Mouse (Mus musculus): Measurements from ENCODE around the gene Ptprn2. TPM values are rescaled to one million over a fixed set of nuclear protein-coding genes. Genes with fewer than 3 reads are reported as not detected.

The Ptprn2 gene
- total RNA-seq, 2 experiments from 2014 or later, result not detected

DNA sequence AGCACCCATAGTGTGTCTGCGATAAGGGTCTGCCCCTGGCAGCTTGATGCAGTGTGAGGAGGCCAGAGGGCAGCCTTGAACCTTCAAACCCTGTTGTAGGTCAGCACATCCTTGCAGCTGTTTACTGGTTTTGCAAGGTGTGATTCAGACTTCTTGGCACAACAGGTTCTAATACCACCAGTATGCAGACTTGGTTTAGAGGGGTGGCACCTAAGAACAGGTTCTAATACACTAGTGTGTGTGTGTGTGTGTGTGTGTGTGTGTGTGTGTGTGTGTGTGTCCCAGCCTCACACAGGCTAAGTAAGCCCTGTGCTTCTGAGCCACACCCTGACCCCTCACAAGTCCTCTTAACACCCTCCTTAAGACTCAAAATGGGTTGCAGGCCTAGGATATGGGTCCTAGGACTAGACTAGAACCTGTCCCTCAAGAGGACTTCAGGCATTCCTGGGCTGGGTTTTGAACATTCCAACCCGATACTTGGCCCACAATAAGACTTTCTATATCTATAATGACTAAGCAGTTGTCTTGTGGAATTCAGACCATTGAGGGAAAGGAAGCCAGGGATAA lies 770.3 kb downstream of the Ptprn2 start:
- no peak for DNase-seq (ENCODE audit: low spot score)

DNA sequence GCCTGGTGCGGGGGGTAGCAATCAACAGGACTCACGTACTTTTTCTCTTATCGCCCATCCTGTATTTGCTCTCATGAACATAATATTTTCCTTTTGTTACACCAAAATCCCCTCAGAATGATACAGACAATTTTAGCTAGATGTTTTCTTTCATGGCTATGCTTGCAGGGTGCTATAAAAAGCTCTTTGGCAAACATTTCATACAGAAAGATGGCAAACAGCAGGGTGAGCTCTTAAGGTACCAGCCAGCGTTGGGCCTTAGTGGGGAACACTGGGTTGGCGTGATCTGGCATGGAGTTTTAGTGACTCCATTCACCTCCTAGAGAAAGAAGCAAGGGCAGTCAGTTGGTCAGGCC lies 771.3 kb downstream of the Ptprn2 start:
- no peak for DNase-seq (ENCODE audit: low spot score)

DNA sequence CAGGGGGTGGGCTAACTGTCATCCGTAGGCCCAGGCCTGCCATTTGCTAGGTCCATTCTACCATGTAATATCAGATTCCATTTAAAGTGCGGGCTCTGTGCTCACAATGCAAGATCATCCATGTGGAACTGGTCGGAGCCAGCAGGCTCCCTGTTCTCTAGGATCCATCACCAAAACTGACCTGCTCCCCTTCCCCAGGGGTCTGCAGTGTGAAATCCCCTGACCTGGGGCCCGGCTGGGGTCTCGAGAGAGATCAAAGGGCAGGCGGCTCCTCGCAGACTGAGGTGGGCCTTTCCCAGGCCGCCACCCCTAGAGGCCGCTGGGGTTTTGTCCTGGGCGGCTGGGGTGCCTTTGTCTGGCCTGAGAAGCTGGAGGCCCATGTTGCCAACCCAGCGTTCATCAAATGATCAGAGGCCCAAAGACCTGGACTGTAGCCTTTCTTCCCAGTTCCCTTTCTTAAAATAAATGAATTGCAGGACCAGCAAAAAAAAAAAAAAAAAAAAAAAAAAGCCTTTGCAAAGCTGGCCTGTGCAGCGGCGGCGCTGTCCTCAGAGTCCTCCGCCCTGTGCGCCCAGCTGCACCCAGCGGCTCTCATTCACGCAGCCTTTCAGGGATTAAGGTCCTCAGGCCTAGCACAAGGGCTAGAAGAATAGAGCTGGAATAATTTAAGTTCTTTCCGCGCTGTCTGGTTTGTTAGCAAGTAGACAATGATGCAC lies 771.8 kb downstream of the Ptprn2 start:
- DNase-seq (ENCODE audit: low spot score), result no peak

DNA sequence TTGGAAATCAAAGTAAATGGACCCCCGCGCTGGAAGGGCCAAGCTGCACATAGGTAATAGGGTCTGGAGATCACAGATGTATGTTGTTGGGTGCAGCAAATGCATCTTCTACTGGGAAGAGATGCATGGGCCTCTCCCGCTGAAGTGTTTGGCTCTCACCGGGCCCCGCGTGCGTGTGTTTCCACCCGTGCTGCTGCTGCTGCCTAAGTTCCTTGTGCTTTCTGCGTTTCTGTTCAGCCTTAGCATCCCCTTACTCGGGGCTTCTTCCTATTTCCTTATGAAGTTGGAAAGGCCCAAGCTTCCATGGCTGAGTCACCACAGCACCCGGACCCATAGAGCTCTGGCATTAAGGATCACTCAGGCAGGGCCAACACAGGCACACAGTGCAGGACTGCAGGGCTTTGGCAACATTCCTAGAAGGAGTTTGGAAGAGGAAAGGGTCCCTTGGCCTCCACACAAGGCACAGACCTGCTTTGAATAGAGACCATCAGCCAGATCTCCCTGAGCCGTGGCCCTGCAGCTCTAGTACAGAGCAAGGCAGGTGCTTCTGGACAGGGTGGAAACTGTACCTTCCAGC lies 772.5 kb downstream of the Ptprn2 start:
- no peak for DNase-seq (ENCODE audit: low spot score)

DNA sequence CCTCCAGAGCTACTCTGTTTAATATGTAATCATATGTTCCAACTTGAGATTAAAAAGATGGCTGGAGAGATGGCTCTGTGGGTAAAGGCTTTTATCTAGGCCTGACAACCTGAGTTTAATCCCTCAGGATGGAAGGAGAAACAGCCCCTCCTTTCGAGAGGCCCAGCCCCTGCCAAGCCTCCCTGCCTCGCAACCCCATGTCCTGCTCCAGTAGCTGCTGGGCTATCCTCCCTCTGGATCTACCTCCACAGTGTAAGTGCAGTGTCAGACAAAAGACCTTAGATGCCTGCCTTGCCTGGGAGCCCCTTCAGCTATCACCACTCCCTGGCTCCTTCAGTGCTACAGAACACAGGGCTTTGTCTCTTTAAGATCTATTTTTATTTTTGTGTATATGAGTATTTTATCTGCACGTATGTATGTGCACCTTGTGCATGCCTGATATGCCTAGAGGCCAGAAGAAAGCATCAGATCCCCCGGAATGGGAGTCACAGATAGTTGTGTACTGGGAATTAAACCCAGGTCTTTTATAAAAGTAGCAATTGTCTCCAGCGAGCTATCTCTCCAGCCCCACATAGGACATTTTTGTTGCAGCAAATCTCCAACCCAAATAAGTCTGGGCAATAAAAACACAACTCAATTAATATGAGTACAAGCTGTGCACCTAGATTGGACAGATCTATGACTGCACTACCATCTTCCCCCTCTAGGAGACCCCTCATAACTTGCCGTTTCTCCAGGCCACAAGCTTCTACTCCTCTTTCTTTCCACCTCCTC lies 775.1 kb downstream of the Ptprn2 start:
- DNase-seq (ENCODE audit: low spot score), result no peak

DNA sequence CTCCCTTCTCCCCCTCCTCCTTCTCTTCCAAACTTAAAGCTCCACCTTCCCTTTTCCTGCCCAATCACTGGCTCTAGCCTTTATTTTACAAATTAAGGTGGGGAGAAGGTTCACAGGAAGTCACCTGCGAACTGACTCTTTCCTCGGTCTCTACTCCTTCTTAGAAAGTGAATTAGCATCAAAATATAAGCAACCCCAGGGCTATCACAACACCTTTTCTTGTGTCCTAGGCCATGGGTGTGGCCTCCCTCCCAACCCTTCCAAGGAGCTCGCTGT lies 775.6 kb downstream of the Ptprn2 start:
- no peak for DNase-seq (ENCODE audit: low spot score)

DNA sequence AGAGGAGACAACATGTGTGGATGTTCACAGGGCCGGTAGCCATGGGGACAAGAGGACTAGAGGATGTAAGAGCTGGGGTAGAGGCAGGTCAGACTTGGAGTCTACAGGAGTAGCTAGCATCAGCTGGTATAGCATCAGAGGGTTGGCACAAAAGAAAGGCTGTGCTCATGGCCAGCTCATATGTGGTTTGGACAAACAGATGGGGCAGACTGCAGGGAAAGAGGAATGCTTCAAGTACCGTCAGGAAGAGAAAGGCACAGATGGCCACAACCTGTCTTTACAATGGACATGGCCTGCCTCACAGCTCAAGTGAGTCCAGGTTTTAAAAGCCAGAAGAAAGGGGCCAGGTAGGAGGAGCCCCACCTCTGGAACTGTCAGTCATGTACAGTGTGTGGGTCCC lies 776.5 kb downstream of the Ptprn2 start:
- DNase-seq (ENCODE audit: low spot score), result no peak

DNA sequence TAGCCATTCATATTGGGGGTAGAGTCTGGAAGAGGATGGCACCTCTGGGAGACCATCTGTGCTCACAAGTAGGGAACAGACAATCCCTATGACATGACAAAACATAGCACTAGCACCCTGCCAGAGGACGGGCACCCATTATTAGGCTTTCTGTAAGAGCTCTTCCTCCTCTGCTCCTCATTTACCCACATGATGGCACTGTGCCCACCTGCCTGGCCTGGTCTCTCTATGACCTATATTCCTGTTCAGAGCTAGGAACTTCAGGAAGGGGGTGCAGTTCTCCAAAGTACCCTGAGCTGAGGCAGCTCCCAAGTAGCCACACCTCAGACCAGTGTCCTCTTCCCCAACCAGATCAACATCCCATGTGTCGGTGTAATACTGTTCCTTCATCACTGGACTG lies 777.6 kb downstream of the Ptprn2 start:
- DNase-seq (ENCODE audit: low spot score), result no peak

DNA sequence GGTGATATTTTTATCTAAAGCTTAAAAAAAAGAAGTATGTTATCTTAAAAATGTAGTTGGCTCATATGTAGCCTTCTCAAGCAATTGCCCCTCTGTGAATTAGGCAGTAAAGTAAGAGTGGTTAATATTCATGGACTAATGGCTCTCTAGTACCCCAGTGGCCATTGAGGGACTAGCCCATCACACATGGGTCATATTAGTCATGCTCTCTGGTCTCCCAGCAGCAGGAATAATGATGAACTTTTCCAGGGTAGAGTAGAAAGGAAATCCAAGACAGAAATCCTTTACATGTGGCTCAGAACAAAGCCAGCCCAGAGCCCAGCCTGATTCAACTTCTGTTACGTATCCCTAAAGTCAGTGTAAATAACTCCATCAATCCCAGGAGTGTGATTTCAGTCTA lies 779.7 kb downstream of the Ptprn2 start:
- no peak for DNase-seq (ENCODE audit: low spot score)

DNA sequence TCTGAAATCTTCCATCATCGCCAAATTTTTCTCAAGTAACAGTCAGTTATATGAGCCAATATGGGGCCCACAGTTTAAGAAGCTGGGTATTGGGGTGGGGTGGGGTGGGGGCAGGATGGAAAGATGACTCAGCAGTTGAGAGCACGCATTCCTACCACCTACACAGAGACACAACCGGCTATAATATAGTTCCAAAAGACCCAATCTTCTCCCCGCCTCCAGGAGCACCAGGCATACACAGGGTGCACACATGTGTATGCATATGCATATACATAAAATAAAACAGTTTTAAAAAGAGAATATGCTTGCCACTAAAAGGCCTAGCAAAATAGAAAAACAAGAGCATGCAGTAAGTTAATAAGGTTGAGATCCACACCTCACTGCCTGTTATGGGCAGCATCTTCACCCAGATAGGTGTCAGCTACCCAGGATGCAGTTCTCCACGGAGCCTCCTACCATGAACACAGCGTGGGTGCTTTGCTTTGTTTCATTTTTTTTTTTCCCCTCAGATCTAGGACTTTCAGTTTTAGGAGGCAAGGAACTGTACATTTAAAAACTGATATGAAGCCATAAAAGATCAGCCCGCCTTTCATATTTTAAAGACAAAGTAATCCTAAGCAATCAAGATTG lies 783.1 kb downstream of the Ptprn2 start:
- DNase-seq (ENCODE audit: low spot score), result no peak

DNA sequence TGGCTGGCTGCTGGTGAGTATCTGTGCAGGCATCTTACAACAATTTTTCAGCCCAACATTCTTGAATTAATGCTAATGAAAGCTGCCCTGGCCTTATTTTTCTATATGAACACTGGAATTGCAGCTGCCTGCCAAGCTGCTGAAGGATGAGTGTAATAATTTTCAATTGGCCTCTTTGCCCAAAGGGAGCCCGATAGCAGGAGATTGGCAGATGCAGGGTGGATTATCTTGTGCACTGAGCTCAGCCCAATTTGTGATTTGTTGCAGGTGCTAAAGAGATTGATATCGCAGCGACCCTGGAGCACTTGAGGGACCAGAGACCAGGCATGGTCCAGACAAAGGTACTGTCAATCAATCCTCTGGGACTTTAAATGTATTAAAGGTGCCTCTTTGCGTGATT lies 783.8 kb downstream of the Ptprn2 start:
- no peak for DNase-seq (ENCODE audit: low spot score)

DNA sequence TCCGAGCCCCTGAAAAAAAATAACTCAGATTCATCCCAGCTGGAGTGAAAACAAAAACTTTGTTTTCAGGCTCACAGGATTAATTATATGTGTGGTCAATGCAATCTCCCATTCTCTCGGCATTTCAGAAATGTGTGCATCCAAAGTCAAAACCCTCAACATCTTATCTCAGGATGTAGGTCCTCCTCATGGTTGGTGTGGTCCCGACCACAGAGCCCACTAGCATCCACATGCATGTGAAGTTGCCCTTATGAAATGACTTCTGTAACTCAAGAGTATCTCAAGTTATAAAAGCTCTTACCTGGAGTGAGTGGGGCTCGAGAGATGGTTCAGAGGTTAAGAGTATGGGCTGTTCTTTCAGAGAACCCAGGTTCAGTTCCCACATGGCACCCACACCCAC lies 784.7 kb downstream of the Ptprn2 start:
- no peak for DNase-seq (ENCODE audit: low spot score)

DNA sequence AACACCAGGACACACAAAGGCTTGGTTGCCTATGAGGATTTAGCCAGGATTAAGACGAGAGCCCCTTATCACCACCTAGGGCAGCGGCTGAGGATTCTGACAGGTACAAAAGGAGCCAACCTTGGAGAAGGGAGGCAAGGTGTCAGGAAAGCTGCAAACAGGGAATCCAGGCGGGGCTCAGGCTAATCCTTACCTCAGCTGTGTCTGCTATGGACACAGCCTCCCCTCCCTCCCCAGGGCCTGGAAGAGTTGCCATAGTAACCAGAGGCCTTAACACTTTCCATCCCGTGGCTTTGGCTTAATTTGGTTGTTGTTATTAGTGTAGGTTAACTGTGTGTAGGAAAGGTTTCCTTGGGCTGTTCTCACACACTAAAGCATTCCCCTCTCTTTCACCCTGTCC lies 787.6 kb downstream of the Ptprn2 start:
- no peak for DNase-seq (ENCODE audit: low spot score)

DNA sequence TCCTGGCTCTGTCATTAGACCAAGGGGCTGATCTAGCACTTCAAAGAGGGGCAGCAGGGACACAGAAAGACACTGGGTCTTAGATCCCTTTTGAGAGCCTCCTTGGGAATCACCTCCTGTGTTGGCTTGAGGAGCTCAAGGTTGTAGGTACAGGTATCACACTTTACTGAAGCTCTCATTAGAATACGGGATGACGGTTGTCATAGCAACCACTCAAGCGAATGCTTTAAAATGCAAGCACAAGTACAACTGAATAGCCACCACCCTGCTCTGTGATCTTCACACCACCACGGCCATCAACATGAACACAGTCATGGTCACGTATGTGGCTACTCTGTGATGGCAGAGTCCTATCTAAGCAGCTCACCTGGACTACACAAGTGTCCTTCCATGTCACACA lies 789.1 kb downstream of the Ptprn2 start:
- DNase-seq (ENCODE audit: low spot score), result no peak

DNA sequence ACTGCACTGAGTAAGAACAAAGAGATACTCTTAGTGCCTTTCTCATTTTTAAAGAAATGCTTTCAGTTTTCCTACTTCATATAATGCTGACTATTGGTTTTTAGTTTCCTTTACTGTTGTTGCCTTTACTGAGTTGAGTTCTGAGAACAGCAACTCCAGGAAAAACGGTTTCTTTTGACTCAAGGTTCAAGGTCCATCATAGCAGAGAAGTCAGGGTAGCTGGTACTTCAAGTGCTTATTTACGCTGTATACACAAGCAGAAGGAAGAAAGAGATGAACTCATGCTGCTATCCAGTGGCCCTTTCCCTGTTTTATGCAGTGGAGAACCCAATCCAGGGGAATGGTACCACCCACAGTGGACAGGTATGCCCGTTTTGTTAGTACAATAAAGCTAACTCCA lies 795.3 kb downstream of the Ptprn2 start:
- no peak for DNase-seq (ENCODE audit: low spot score)

DNA sequence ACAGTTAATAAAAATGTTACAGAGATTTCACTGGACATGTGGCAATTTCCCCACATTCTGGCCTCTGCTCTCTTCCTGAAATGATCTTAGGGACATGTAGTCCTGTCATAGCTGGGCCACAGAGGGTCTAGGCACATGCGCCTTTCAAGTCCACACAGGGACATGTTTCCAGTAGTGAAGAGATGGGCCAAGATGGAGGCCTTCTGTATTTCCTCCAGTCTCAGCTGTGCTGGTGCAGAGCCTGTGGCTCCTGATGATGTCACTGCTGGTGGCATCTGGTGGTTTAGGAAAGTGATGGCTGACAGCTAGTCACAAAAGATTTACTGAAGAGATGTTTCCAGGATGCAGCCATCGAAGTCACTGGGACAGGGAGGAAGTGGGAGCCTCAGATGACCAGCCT lies 797.1 kb downstream of the Ptprn2 start:
- DNase-seq (ENCODE audit: low spot score), result no peak

DNA sequence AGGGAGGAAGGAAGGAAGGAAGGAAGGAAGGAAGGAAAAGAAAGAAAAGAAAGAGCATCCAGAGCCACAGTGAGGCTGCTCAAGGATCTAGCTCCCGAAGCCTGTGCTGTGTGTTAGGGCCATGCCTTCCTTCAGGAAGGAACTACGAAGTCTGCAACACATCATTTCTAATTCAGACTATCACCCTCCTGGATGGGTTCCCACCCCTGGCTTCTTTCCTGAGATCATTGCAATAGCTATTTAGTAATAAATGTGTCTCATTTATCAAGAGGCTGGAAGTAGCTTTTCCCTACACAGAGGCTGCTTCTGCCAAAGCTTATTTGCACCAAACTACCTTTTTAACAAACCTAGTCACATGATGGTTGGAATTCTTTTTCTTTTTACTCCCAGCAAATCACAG lies 801.9 kb downstream of the Ptprn2 start:
- no peak for DNase-seq (ENCODE audit: low spot score)

DNA sequence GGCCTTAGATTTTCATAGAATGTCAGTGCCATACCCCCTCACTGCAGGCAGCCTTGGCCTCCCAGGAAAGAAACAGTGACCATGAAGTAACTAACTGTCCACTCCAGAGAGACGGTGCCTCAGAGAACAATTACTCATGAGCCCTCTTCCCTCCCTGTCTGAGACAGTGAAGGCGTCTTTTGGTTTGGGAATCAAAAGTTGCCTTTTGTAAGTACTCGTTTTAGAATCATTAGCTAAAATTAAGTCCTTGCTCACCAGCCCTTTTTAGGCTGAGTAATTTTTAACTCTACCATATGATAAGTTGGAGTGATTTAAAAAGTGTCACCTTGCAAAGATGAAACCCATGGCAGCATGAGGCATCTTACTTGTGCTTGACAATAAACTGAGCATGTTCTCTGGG lies 806.4 kb downstream of the Ptprn2 start:
- DNase-seq (ENCODE audit: low spot score), result no peak

DNA sequence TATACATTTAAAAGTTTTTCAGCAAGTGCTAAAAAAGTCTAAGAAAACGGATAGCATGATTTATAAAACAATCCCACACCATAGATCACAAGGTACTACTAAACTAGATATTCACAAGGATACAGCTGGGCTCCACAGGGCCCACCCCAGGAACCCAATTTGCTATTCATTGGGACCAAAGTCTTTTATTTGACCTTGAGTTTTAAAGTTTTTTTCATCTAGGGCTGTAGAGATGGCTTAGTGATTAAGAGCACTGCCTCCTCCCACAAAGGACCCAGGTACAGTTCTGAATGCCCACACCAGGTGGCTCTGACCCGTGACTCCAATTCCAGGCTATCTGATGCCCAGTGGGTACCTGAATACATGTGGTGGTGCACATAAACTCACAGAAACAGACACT lies 811.3 kb downstream of the Ptprn2 start:
- DNase-seq (ENCODE audit: low spot score), result no peak

DNA sequence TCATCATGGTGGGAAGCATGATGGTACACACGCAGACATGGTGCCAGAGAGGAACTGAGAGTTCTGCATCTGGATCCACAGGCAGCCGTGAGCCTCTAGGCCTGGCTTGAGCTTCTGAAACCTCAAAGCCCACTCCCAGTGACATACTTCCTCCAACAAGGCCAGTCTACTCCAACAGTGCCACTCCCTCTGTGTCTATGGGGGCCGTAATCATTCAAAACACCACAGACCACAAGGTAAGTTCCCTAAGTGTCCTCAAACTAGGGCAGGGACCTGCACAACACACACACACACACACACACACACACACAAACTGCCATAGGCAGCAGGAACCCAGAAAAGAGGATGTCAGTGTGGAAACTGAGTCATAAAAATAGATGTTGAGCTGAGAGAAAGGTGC lies 813.6 kb downstream of the Ptprn2 start:
- DNase-seq (ENCODE audit: low spot score), result no peak

DNA sequence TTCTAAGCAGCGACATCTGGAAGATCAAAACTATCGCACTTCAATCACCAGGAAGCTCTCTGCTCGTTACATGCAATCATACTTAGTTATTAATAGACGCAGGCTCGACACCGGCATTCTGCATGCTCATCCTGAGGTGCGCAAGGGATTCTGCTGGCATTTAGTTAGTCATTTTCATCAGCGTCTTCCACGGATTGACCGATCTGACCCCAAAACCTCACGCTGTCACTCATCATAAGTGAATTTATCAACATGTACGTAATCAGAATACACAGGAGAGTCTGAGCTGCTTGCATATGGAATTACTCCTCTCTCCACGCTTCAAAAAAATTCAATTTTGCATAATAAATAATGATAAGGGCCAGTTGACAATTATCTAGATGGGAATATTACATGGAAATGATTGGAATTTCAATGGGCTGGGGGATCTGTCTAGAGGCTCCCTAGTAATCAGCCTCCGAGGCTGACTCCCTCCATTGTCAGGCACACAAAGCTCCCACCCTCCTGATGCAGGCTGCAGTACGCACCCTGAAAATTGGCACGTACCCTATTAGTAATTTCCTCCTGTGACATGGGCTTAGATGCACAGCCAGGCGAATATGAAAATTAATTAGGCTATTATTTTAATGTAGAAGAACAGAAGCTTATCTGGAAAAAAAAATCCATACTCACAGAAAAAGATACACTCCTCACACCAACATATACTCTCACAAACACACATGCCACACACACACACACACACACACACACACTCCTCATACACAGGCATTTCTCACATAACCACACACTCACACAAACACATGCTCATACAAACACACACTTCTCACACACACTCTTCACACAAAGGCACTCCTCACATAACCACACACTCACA lies 819.5 kb downstream of the Ptprn2 start:
- DNase-seq (ENCODE audit: low spot score), result no peak

Measured in gastrocnemius, adult 18-20 months (tissue).